Comparison of ENCODE assay signal across 16 mouse cellular contexts in genomic region chr13:114343001-114343400, GRCm38 (mm10). TPM values are rescaled to one million over a fixed set of nuclear protein-coding genes. Genes with fewer than 3 reads are reported as not detected.
DNase-seq lines count a peak whose midpoint lies in the region; ATAC-seq and TF ChIP-seq lines count a peak whose summit lies in the region.
"Had no signal": no experiment of that assay in that cellular context is flagged by ENCODE, and none has a peak within 500 bp of the region (broad histone marks: within the 10 kb centered on the region; RNA-seq: fewer than 3 reads in every experiment).

No protein-coding gene starts in this region.

- TF ChIP-seq CTCF in kidney, postnatal 0 days (IDR thresholded peaks at IDR 0.05; ENCODE audit: low read depth): no peak
- TF ChIP-seq CTCF in G1E (IDR thresholded peaks at IDR 0.05; ENCODE audit: low read depth, low read length): no peak

- peak; percentile 23 to 46 for DNase-seq in cerebellum, postnatal 10 days
- no peak for DNase-seq in cerebellum, adult 11 months
- peak; percentile 21 for DNase-seq in kidney, postnatal 0 days (ENCODE audit: low spot score)
- no peak for DNase-seq in kidney, adult 18-20 months
- no peak for DNase-seq in G1E (ENCODE audit: low spot score)
- peak; percentile 36 for DNase-seq in liver, embryonic 13.5 days
- no peak for DNase-seq in embryonic facial prominence, embryonic 10.5 days (ENCODE audit: low spot score)
- DNase-seq: cerebellum, adult 2 months; gastrocnemius, postnatal 36 days; heart, postnatal 4 days; kidney, adult 8-10 months; right cerebral cortex, postnatal 14 days; thymus, postnatal 14 days had no signal

- no peaks in the 10 kb centered on the region for H3K27me3 ChIP-seq in kidney, postnatal 0 days (ENCODE audit: insufficient read depth, low read length)
- H3K27me3 ChIP-seq in G1E (ENCODE audit: insufficient read depth, low read length): no peaks in the 10 kb centered on the region
- no peaks in the 10 kb centered on the region for H3K27me3 ChIP-seq in liver, embryonic 13.5 days
- no peaks in the 10 kb centered on the region for H3K27me3 ChIP-seq in embryonic facial prominence, embryonic 10.5 days (replicated peaks; ENCODE audit: low read depth, poor library complexity, severe bottlenecking)
- H3K27me3 ChIP-seq: limb, embryonic 15.5 days had no signal

- H3K4me1 ChIP-seq in kidney, postnatal 0 days (replicated peaks; ENCODE audit: insufficient read depth, low read length): no peaks in the 10 kb centered on the region
- peaks cover 16% of the 10 kb centered on the region for H3K4me1 ChIP-seq in G1E (ENCODE audit: insufficient read depth, low read depth, low read length)
- peaks cover 16% of the 10 kb centered on the region for H3K4me1 ChIP-seq in liver, embryonic 13.5 days (replicated peaks)
- peaks cover 12% of the 10 kb centered on the region for H3K4me1 ChIP-seq in embryonic facial prominence, embryonic 10.5 days

- 32% methylated on average over 8 of the region's 8 CpGs for WGBS in kidney, postnatal 0 days
- 21% methylated on average over 8 of the region's 8 CpGs for WGBS in liver, embryonic 13.5 days (ENCODE audit: insufficient replicate concordance)
- 31% methylated on average over 8 of the region's 8 CpGs for WGBS in embryonic facial prominence, embryonic 10.5 days

- no peak for ATAC-seq in kidney, postnatal 0 days (replicated peaks; ENCODE audit: low FRiP score, low read depth)
- ATAC-seq in G1E (ENCODE audit: extremely low read depth, insufficient number of reproducible peaks, low FRiP score, poor library complexity, severe bottlenecking): 0 out of 2 replicates have a peak, but pooled peaks have one; percentile 25
- peak; percentile 75 for ATAC-seq in liver, embryonic 13.5 days (ENCODE audit: low read depth)
- ATAC-seq in granulocyte monocyte progenitor cell, adult 5-6 weeks (replicated peaks; ENCODE audit: poor library complexity, severe bottlenecking): no peak

- no peak overlapping the region for H3K27ac ChIP-seq in kidney, postnatal 0 days
- no peak overlapping the region for H3K27ac ChIP-seq in liver, embryonic 13.5 days
- no peak overlapping the region for H3K27ac ChIP-seq in embryonic facial prominence, embryonic 10.5 days (replicated peaks)
- H3K27ac ChIP-seq: limb, embryonic 15.5 days; macrophage had no signal

- no peak overlapping the region for H3K9ac ChIP-seq in kidney, postnatal 0 days (ENCODE audit: low read depth, low read length)
- H3K9ac ChIP-seq in liver, embryonic 13.5 days: no peak overlapping the region
- H3K9ac ChIP-seq: limb, embryonic 15.5 days had no signal

- H3K36me3 ChIP-seq in kidney, postnatal 0 days (ENCODE audit: insufficient read depth, low read length): no peaks in the 10 kb centered on the region
- H3K36me3 ChIP-seq in G1E (replicated peaks): peaks cover 18% of the 10 kb centered on the region
- no peaks in the 10 kb centered on the region for H3K36me3 ChIP-seq in liver, embryonic 13.5 days
- no peaks in the 10 kb centered on the region for H3K36me3 ChIP-seq in embryonic facial prominence, embryonic 10.5 days (replicated peaks)
- H3K36me3 ChIP-seq: limb, embryonic 15.5 days had no signal

- no peaks in the 10 kb centered on the region for H3K9me3 ChIP-seq in kidney, postnatal 0 days (replicated peaks; ENCODE audit: low read length)
- H3K9me3 ChIP-seq in G1E (replicated peaks): no peaks in the 10 kb centered on the region
- H3K9me3 ChIP-seq in liver, embryonic 13.5 days (replicated peaks): no peaks in the 10 kb centered on the region
- no peaks in the 10 kb centered on the region for H3K9me3 ChIP-seq in embryonic facial prominence, embryonic 10.5 days
- H3K9me3 ChIP-seq: limb, embryonic 15.5 days had no signal

- H3K4me3 ChIP-seq in kidney, postnatal 0 days (replicated peaks; ENCODE audit: low read depth, low read length): no peak overlapping the region
- no peak overlapping the region; the same call in 1 of the 2 replicates for H3K4me3 ChIP-seq in G1E (ENCODE audit: low read depth, low read length)
- H3K4me3 ChIP-seq in liver, embryonic 13.5 days (replicated peaks): no peak overlapping the region
- no peak overlapping the region for H3K4me3 ChIP-seq in embryonic facial prominence, embryonic 10.5 days
- H3K4me3 ChIP-seq: limb, embryonic 15.5 days had no signal

- no peak overlapping the region for H3K4me2 ChIP-seq in kidney, postnatal 0 days (ENCODE audit: low read length)
- peak overlapping the region; percentile 34 for H3K4me2 ChIP-seq in liver, embryonic 13.5 days
- H3K4me2 ChIP-seq: limb, embryonic 15.5 days had no signal

RNA-seq across cellular contexts. Expression of gene Ndufs4, which starts 45.1 kb away (rescaled TPM):
- 410 and 441 TPM in 2 replicates for polyA plus RNA-seq in kidney, postnatal 0 days (2015; fragmentation: Nextera tagmentation; extraction: Ambion mirVana)
- total RNA-seq in G1E (2014; fragmentation: Nextera tagmentation): 40.4 and 48.8 TPM in 2 replicates
- total RNA-seq in G1E (2017): 99.9 and 152 TPM in 2 replicates
- 5.3 and 6.9 TPM in 2 replicates for polyA plus RNA-seq in G1E (2012)
- polyA plus RNA-seq in liver, embryonic 13.5 days (2015; fragmentation: Nextera tagmentation; extraction: Ambion mirVana): 159 and 171 TPM in 2 replicates
- 141 and 160 TPM in 2 replicates for total RNA-seq in granulocyte monocyte progenitor cell, adult 5-6 weeks (2014; fragmentation: Nextera tagmentation)
- 137 and 177 TPM in 2 replicates for total RNA-seq in granulocyte monocyte progenitor cell, adult 5-6 weeks (2017)
- polyA plus RNA-seq in embryonic facial prominence, embryonic 10.5 days (2016; fragmentation: Nextera tagmentation; extraction: Ambion mirVana): 246 and 273 TPM in 2 replicates

Comparison
In these comparisons a context has a peak if more than half of its experiments do, and no peak if none do; other contexts are left out.
1. DNase-seq: peak in cerebellum, postnatal 10 days (2 of 2), kidney, postnatal 0 days (single experiment) and liver, embryonic 13.5 days (single experiment); none in cerebellum, adult 11 months (single experiment), kidney, adult 18-20 months (single experiment), G1E (single experiment) and embryonic facial prominence, embryonic 10.5 days (single experiment).
2. ATAC-seq: peak in G1E (single experiment) and liver, embryonic 13.5 days (single experiment); none in kidney, postnatal 0 days (single experiment) and granulocyte monocyte progenitor cell, adult 5-6 weeks (single experiment).
3. RNA of gene Ndufs4, which starts 45.1 kb away (polyA plus RNA-seq): 410 to 441 TPM in kidney, postnatal 0 days, 246 to 273 TPM in embryonic facial prominence, embryonic 10.5 days and 159 to 171 TPM in liver, embryonic 13.5 days; 5.3 to 6.9 TPM in G1E; every median in the first group is over 10 times any median in the second.